In genomic region chr15:10715966-10716365, GRCm38 (mm10) we compare ENCODE assay signal across 20 mouse cellular contexts. TPM values are rescaled to one million over a fixed set of nuclear protein-coding genes. Genes with fewer than 3 reads are reported as not detected.
A peak's percentile ranks its signal among the peaks of the same experiment; 100 is the strongest.
DNase-seq lines count a peak whose midpoint lies in the region; ATAC-seq and TF ChIP-seq lines count a peak whose summit lies in the region.
"Had no signal": no experiment of that assay in that cellular context is flagged by ENCODE, and none has a peak within 500 bp of the region (broad histone marks: within the 10 kb centered on the region; RNA-seq: fewer than 3 reads in every experiment).

No protein-coding gene starts in this region.

- no peaks in the 10 kb centered on the region for H3K9me3 ChIP-seq in kidney, postnatal 0 days (replicated peaks; ENCODE audit: low read length)
- H3K9me3 ChIP-seq in lung, postnatal 0 days (ENCODE audit: low read length): no peaks in the 10 kb centered on the region
- peaks cover 6% of the 10 kb centered on the region; the same call in 1 of the 2 replicates for H3K9me3 ChIP-seq in embryonic facial prominence, embryonic 14.5 days (ENCODE audit: control insufficient read depth, low read length)
- H3K9me3 ChIP-seq: intestine, embryonic 15.5 days; limb, embryonic 15.5 days had no signal

- no peak for ATAC-seq in kidney, postnatal 0 days (replicated peaks; ENCODE audit: low FRiP score, low read depth)
- no peak for ATAC-seq in lung, postnatal 0 days
- no peak for ATAC-seq in embryonic facial prominence, embryonic 14.5 days (ENCODE audit: low read depth)
- ATAC-seq: intestine, embryonic 15.5 days; midbrain, embryonic 16.5 days had no signal

- 46% methylated on average over 5 of the region's 5 CpGs for WGBS in kidney, postnatal 0 days
- 34% methylated on average over 5 of the region's 5 CpGs for WGBS in lung, postnatal 0 days
- WGBS in embryonic facial prominence, embryonic 14.5 days: 31% methylated on average over 5 of the region's 5 CpGs

- no peaks in the 10 kb centered on the region for H3K27me3 ChIP-seq in kidney, postnatal 0 days (ENCODE audit: insufficient read depth, low read length)
- H3K27me3 ChIP-seq in lung, postnatal 0 days (replicated peaks; ENCODE audit: insufficient read depth, low read length): no peaks in the 10 kb centered on the region
- no peaks in the 10 kb centered on the region for H3K27me3 ChIP-seq in embryonic facial prominence, embryonic 14.5 days (replicated peaks; ENCODE audit: control insufficient read depth, insufficient read depth, low read length)
- H3K27me3 ChIP-seq: hindbrain, embryonic 12.5 days; intestine, embryonic 15.5 days; limb, embryonic 15.5 days had no signal

- TF ChIP-seq CTCF in kidney, postnatal 0 days (IDR thresholded peaks at IDR 0.05; ENCODE audit: low read depth): no peak
- TF ChIP-seq CTCF in lung, postnatal 0 days (IDR thresholded peaks at IDR 0.05): no peak

- H3K4me1 ChIP-seq in kidney, postnatal 0 days (replicated peaks; ENCODE audit: insufficient read depth, low read length): peaks cover 19% of the 10 kb centered on the region
- H3K4me1 ChIP-seq in lung, postnatal 0 days (ENCODE audit: insufficient read depth, low read depth, low read length): peaks cover 7% of the 10 kb centered on the region; the same call in 1 of the 2 replicates
- H3K4me1 ChIP-seq in embryonic facial prominence, embryonic 14.5 days (ENCODE audit: control insufficient read depth, insufficient read depth, low read length): peaks cover 25% of the 10 kb centered on the region

- H3K36me3 ChIP-seq in kidney, postnatal 0 days (ENCODE audit: insufficient read depth, low read length): no peaks in the 10 kb centered on the region
- no peaks in the 10 kb centered on the region for H3K36me3 ChIP-seq in lung, postnatal 0 days (ENCODE audit: insufficient read depth, low read length)
- H3K36me3 ChIP-seq in embryonic facial prominence, embryonic 14.5 days (ENCODE audit: control insufficient read depth, insufficient read depth, low read length): no peaks in the 10 kb centered on the region; the same call in 1 of the 2 replicates
- H3K36me3 ChIP-seq: hindbrain, embryonic 12.5 days; intestine, embryonic 15.5 days; limb, embryonic 15.5 days had no signal

- no peak overlapping the region for H3K4me3 ChIP-seq in kidney, postnatal 0 days (replicated peaks; ENCODE audit: low read depth, low read length)
- peak overlapping the region; percentile 81; the same call in 1 of the 2 replicates for H3K4me3 ChIP-seq in lung, postnatal 0 days (ENCODE audit: low read depth, low read length)
- H3K4me3 ChIP-seq in embryonic facial prominence, embryonic 14.5 days (ENCODE audit: low read depth, low read length): no peak overlapping the region

- peak overlapping the region; percentile 89; the same call in 1 of the 2 replicates for H3K4me2 ChIP-seq in kidney, postnatal 0 days (ENCODE audit: low read length)
- H3K4me2 ChIP-seq in lung, postnatal 0 days (replicated peaks; ENCODE audit: low read depth, low read length): peak overlapping the region; percentile 74
- peak overlapping the region; percentile 63; the same call in 1 of the 2 replicates for H3K4me2 ChIP-seq in embryonic facial prominence, embryonic 14.5 days (ENCODE audit: low read depth, low read length)

- no peak for TF ChIP-seq EP300 in lung, postnatal 0 days (IDR thresholded peaks at IDR 0.05)

- no peak overlapping the region for H3K27ac ChIP-seq in kidney, postnatal 0 days
- peak overlapping the region; percentile 93 for H3K27ac ChIP-seq in lung, postnatal 0 days (ENCODE audit: low read length)
- H3K27ac ChIP-seq in embryonic facial prominence, embryonic 14.5 days (replicated peaks; ENCODE audit: low read depth, low read length): no peak overlapping the region

- DNase-seq in kidney, postnatal 0 days (ENCODE audit: low spot score): no peak
- no peak for DNase-seq in kidney, postnatal 14 days
- DNase-seq in lung, postnatal 0 days (ENCODE audit: low spot score): no peak
- no peak for DNase-seq in lung, postnatal 14 days
- DNase-seq in R1 (ENCODE audit: low read depth, low spot score): peak; percentile 70
- no peak for DNase-seq in embryonic facial prominence, embryonic 14.5 days (ENCODE audit: low spot score)
- DNase-seq in adrenal gland, adult 8-10 months: no peak
- DNase-seq: adrenal gland, adult 2 months; cerebellum, adult 11 months; cerebellum, postnatal 25 days; gastrocnemius, postnatal 14 days; kidney, postnatal 10 days; layer of hippocampus, adult 9-11 months; spleen, adult 18-20 months; thymus, postnatal 25 days had no signal

- H3K9ac ChIP-seq in kidney, postnatal 0 days (ENCODE audit: low read depth, low read length): no peak overlapping the region
- no peak overlapping the region for H3K9ac ChIP-seq in lung, postnatal 0 days (replicated peaks; ENCODE audit: low read depth)
- no peak overlapping the region for H3K9ac ChIP-seq in embryonic facial prominence, embryonic 14.5 days (ENCODE audit: low read depth, low read length)
- H3K9ac ChIP-seq: hindbrain, embryonic 12.5 days; intestine, embryonic 15.5 days had no signal

RNA-seq across cellular contexts. Expression of gene Rai14, which starts 1.5 kb away (rescaled TPM):
- 38.5 and 42.4 TPM in 2 replicates for polyA plus RNA-seq in kidney, postnatal 0 days (2015; fragmentation: Nextera tagmentation; extraction: Ambion mirVana)
- polyA plus RNA-seq in lung, postnatal 0 days (2015; fragmentation: Nextera tagmentation; extraction: Ambion mirVana): 56.0 and 63.0 TPM in 2 replicates
- polyA plus RNA-seq in embryonic facial prominence, embryonic 14.5 days (2014; fragmentation: Nextera tagmentation; extraction: Ambion mirVana): 52.4 and 53.4 TPM in 2 replicates
- total RNA-seq in adrenal gland, adult 8-10 months (2022): 10 to 100 TPM; 23.7 to 42.1 (median 28.6) TPM
- total RNA-seq: MEL had no signal
